Mouse (Mus musculus) layer of hippocampus, postnatal 10 days (tissue): ENCODE results near the gene Gys1. TPM values are rescaled to one million over a fixed set of nuclear protein-coding genes. Genes with fewer than 3 reads are reported as not detected.
"Not testable (repeated sequence)": the region's sequence is repeated elsewhere in the genome, so short reads cannot be mapped to it uniquely, and the experiment has no call there.

ENCODE experiments used
- DNase-seq, 2 experiments: peaks; one replicate each; pipeline ENCODE4 v3.0.0; 2021; ENCODE audit warnings: low spot score in 2 of 2
- total RNA-seq, 2 experiments: library from RNA; stranded (reverse); gene quantifications; 2 replicates each; pipeline ENCODE4 v1.2.3; 2021

Gene Gys1
- total RNA-seq, 2 experiments from 2014 or later, result 18.9 to 20.9 TPM

DNA sequence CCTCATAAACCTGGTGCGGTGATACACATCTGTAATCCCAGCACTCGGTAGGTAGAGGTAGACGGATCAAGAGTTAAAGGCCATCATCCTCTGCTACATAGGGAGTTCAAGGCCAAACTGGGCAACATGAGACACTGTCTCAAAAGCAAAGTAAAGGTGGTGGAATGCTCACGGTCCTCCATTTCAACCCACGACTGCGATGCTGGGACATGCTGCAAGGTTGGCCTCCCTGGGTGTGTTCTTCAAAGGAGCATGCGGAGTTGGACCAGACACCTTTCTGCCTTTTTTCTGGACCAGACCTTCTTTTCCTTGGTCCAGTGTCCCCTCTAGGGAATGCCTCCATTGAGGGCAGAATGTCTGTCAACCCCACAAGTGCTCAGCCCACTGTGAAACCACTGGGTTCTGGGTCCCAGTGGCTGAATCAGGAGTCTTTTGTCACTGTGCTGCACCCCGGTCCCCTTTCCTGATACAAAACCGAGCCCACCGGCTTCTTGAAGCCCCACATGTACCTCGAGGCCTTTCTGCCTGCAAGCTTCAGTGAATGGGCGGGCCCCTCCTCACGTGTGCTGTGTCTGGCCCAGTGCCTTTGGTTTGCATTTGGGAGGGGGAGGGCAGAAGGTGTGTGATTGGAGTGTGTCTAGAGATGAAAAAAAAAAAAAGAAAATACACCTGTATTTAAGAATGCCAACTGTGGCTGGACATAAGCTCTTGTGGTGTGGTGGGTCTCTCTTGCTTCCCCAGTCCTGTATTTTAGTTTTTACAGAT, 21.5 kb downstream of the Gys1 start:
- DNase-seq, result no peak

DNA sequence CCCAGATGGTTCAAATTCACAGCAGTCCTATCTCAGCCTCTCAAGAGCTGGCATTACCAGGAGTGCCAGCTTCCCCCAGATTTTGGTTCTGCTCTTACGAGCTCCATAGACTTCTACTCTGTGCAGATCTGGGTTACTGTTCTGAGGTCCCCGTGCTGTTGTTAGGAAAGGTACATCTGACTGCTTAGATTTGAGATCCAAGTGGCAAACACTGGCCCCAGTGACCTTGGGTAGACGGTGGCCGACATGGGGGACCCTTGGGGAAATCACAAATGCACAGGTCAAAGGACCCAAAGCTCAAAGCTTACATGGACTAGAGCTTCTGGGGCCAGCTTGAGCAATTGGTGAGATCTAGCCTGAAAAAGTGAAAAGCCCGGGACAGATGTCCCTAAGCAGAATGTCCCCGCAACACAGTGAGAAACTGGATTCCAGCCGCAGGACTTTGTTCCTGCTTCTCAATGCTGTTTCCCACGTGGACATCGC, 22.1 kb downstream of the Gys1 start:
- no peak for DNase-seq

DNA sequence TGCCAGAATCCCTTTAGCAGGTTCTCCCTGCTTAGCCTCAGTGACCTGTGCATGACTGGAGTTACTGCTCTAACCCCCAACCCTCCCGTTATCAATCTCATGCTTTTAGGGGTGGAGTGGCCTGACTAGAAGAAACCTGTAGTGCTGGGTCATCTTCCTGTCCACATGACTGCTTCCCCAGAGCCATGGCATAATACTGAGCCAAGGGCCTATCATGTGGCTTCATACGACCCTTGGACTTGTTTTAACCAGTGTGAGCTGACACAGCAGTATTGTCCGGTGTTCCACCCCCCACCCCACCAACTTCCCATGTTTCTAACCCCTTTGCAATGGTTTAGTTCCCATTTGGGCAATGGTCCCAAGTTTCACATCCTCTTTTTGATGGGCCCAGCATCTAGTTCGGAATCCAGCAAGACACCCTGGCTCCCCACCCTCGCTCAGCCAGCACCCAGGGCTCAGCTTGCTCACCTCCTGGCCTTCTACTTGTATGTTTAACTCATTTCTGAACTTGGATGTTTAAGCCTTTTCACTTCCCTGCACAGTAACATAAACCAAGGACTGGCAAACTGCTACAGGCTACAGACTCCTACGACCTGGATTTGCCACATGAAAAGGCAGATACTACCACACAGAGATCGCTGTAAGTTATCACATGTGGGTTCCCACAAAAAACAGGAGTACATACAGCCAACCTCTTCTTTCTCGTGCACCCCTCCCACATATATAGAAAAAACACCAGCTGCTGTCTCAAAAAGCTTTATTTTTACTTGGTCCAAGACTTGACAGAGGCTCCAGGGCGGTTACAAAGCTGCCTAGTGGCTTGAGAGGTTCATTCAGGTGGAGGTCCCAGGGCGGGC, 22.8 kb downstream of the Gys1 start:
- DNase-seq, result no peak

DNA sequence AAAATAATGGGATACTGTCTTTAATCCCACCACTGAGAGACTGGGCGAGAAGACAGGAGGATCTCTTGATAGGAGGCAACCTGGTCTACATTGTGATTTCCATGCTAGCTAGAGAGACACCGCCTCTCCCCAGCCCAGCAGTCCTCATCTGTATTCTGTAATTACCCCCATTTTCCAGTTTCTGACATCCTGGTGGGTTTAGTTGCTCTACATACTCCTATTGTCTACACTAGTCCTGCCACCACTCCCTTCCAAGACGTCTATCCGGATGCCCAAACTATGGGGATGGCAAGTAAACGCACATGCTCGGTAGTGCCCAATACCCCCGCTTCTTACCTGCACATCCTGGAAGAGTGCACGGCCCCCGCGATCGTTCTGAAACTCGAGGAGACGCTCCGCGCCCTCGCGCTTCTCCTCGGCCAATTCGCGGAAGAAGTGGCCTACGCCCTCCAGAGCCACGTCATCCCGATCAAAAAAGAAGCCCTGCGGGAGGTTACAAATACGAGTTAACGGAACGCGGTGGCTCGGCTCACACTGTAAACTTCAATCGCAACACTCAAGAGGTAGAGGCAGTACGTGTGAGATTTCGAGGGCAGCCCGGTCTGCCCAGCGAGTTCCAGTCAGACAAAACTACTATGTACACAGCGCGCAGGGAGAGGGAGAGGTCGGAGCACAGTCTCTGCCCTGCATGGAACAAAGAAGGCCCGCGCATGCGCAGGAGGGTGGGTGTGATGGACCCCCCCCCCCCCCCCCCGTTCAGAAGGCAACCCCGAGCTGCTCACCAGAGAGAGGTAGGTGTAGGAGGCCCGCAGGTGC, 24.3 kb downstream of the Gys1 start:
- DNase-seq, result peak; percentile 81 to 87

DNA sequence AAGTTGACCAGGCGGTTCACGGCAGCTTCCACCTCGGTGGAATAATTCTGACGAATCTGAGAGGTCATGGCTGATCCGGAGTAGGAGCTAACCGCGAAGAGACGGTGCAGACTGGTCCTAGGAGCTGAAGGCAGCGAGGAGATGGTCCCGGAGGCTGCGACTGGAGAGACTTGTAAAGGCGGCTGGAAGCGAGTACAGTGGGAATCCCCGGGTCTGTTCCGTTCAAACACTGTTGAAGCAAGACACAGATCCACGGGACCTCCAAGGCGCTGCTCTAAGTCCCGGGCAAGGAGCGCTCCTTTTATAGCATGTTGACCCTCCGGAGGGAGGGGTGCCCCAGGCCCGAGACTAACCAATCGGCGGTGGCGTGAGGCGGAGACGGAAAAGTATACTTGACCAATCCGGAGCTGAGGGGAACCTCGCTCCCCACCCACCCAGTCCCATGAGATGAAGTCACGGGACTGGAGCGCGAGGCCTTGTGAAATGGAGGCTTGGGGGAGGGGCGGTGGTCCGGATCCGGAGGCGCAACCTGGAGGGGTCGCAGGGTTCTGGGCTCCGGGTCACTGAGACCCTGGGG, 25.0 kb downstream of the Gys1 start, which contains the start of gene Ftl1:
TSS of gene Ftl1 (minus strand) at position 321 of the 577 bp plus-strand sequence.
- peak; percentile 93 to 95 for DNase-seq

DNA sequence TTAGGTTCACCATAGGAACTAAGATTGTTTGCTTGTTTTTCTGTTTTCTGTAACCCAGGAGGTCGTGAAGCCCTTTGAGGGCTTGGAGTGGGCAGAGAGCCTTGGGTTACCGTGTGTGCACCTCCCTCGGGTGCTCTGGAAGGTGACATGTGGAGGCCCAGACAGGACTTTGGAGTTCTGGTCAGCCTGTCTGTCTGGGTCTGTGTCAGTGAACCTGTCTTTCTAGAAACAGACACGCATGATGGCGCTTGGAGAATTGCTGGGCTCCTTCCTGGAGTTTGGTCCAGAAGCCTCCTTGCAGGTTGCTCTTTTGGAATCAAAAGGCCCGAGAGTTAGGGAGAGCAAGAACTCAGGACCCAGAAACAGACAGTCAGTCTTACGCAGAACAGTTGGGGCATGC, 25.7 kb downstream of the Gys1 start:
- no peak for DNase-seq

GRCm38 (mm10) chr7:45460860-45461314, 26.2 kb downstream of the Gys1 start:
- DNase-seq, result peak in 1 of 2 experiments; percentile 56

GRCm38 (mm10) chr7:45461326-45461725, 26.7 kb downstream of the Gys1 start:
- DNase-seq, result no peak

- no peak for DNase-seq
These were observed 27.1 kb downstream of the Gys1 start for GRCm38 (mm10) chr7:45461781-45462180.

DNA sequence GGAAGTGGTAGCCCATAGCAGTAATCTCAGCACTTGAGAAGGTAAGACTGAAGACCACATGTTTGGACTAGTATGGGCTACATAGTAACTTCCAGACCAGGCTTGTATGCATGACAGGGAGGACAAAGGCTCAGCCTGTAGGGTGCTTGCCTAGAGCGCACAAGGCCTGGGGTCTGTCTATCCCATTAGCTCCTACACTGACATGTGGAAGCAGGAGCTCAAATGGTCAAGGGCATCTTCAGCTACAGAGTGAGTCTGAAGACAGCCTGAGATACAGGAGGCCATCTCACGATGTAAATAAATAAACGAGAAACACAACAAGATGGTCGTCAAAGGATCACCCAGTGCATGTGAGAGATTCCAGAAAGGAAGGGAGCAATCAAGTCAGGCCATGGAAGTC, 27.7 kb downstream of the Gys1 start:
- DNase-seq, result no peak

- DNase-seq, result not testable (repeated sequence)
These were observed 28.2 kb downstream of the Gys1 start for GRCm38 (mm10) chr7:45462868-45463267.

GRCm38 (mm10) chr7:45463987-45464778, 29.5 kb downstream of the Gys1 start:
- no peak for DNase-seq

- DNase-seq, result no peak
These were observed 30.5 kb downstream of the Gys1 start for GRCm38 (mm10) chr7:45465112-45465511.

DNA sequence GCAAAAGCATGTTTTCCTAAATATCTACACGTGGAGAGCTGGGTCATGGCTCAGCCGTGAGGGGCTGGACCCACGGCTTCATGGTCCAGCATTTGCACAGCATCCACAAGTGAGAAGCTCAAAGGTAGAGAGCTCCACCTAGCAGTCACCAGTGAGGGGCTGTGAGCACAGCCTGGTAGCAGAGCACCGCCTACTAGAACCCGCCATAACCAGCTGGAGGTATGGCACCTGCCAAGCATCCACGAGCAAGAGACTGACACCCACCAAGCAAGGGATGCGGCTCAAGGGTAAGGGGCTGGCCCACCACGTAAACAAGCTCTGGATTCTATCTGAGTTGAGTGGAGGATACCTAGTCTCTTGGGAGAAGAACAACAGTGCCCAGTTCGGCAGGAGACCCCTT, 30.9 kb downstream of the Gys1 start:
- DNase-seq, result no peak

DNA sequence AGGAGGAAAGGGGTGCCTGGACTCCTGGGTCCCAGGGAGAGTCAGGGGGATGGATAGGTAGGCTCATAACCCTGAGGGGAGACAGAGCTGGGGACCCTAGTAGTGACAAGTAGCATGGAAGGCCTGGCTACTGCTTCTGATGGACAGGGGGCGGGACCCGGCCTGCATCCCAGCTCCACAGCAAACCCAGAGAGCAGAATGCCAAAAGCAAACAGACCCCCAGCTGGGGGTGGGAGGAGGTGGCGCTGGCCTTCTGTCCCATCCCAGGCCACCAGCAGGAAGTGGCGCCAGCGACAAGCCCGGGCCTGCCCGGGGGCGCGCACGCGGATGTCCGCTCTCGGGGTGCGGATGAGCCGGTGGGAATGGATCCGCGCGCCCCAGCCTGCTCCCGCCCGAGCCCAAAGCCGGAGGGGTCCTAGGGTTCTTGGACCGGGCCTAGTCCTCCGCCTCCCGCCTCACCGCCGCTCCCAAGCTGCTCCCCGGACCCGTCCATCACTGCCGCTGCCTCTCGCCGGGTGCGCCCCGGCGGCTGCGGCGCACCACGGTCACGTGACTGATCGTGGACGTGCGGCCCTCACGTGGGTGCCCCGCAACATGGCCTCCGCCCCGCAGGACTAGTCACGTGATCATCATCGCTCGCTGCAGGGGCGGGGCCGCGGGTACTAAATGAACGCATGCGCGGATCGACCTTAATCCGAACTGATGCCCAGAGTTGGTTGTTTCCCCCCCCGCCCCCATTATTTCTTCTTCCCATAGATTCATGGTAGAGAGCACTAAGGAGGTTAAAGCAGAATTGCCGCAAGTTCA, 31.8 kb downstream of the Gys1 start, which contains the start of gene Bax:
TSS of gene Bax (minus strand) at position 616 of the 807 bp plus-strand sequence.
- peak; percentile 93 to 97 for DNase-seq

- DNase-seq, result no peak
These were observed 32.5 kb downstream of the Gys1 start for GRCm38 (mm10) chr7:45467090-45467670.

DNA sequence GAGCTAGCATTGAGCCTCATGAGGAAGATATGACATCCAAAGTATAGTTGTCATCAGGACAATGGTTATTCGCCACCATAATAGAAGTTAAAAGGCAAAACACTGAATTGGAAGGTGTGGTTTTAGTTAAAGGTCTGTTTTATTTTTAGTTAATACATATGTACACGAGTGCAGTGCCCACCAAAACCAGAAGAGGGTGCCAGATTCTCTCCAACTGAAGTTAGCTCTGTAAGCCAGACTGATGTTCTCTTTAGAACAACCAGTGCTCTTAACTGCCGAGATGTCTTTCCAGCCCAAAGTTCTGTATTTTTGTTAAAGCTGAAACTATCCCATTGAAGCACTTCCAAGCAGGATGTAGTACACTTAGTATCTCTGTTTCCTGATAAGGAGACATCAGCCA, 36.2 kb downstream of the Gys1 start:
- DNase-seq, result peak; percentile 78 to 80

- no peak for DNase-seq
These were observed 40.8 kb downstream of the Gys1 start for GRCm38 (mm10) chr7:45475291-45475969.
